Mouse (Mus musculus): Measurements from ENCODE around the gene Papss2. TPM values are rescaled to one million over a fixed set of nuclear protein-coding genes. Genes with fewer than 3 reads are reported as not detected.

Papss2 gene
- polyA plus RNA-seq, 1 experiment: 1.2 TPM

GRCm38 (mm10) chr19:32711761-32712541, 116.4 kb downstream of the Papss2 start:
- TF ChIP-seq GATA1 (IDR thresholded peaks at IDR 0.05; ENCODE audit: low read length): no peak

- no peak for TF ChIP-seq GATA1 (IDR thresholded peaks at IDR 0.05; ENCODE audit: low read length)
Measured at GRCm38 (mm10) chr19:32712588-32713042, 117.0 kb downstream of the Papss2 start.

DNA sequence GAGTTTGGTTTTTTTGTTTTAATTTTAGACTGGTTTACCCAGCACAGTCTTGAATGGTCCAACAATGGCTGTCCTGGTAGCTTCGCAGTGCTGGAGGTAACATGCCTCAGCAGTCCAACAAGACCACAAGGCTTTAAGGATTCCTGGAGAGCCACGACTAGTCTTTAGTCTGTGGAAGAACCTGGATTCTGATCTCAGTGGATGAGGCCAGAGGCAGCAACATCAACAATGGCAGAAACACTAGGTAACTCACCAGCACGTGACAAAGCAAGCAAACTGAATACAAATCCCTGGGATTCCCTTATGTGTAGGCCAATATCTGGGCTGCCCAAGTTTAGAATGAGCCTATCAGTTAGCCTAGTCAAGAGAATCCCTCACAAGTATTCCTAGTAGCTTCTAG, 117.9 kb downstream of the Papss2 start:
- TF ChIP-seq GATA1 (IDR thresholded peaks at IDR 0.05; ENCODE audit: low read length): no peak

- no peak for TF ChIP-seq GATA1 (IDR thresholded peaks at IDR 0.05; ENCODE audit: low read length)
Measured at GRCm38 (mm10) chr19:32715201-32715600, 119.6 kb downstream of the Papss2 start.

- no peak for TF ChIP-seq GATA1 (IDR thresholded peaks at IDR 0.05; ENCODE audit: low read length)
Measured at GRCm38 (mm10) chr19:32715681-32716080, 120.1 kb downstream of the Papss2 start.

Other genes starting within 250 kb of the Papss2 start
- 12.0 and 18.2 TPM in 2 replicates for gene Sgms1, start 206.1 kb upstream of the Papss2 start, polyA plus RNA-seq (2012)
- gene Rpl9-ps6, start 129.2 kb upstream of the Papss2 start, polyA plus RNA-seq (2012): 0.82 and 1.1 TPM in 2 replicates
- gene Minpp1, start 110.0 kb upstream of the Papss2 start, polyA plus RNA-seq (2012): 210 and 272 TPM in 2 replicates
- 0.76 and 1.6 TPM in 2 replicates for gene Atad1, start 144.0 kb downstream of the Papss2 start, polyA plus RNA-seq (2012)
- gene Pten, start 161.7 kb downstream of the Papss2 start, polyA plus RNA-seq (2012): 34.6 and 38.5 TPM in 2 replicates

All from G1E-ER4 (cell line).